Mouse (Mus musculus) cortical plate, adult 2 months (tissue): ENCODE data around the gene Trim6.
A peak's percentile ranks its signal among the peaks of the same experiment; 100 is the strongest.

Experiments used
- CTCF ChIP-seq: fragments of 200-500 bp; IDR thresholded peaks from 2 replicates; pipeline ENCODE4 v1.5.1; 2011; ENCODE audit warnings: mild to moderate bottlenecking, control low read depth, low read length; ENCODE audit not compliant: insufficient read depth; ENCODE audit errors: extremely low read depth
- POLR2A ChIP-seq: fragments of 200-500 bp; IDR thresholded peaks from 2 replicates; pipeline ENCODE4 v1.6.1; 2011; ENCODE audit warnings: mild to moderate bottlenecking, low read length, control low read depth; ENCODE audit not compliant: insufficient read depth; ENCODE audit errors: extremely low read depth

- TF ChIP-seq CTCF (peak; percentile 77), POLR2A (no peak)
Measured at GRCm38 (mm10) chr7:104199822-104200221, 18.8 kb upstream of the Trim6 start.
